ENCODE assay signal across 25 mouse cellular contexts in genomic region chr3:50324524-50324923, GRCm38 (mm10).
"Had no signal": no experiment of that assay in that cellular context is flagged by ENCODE, and none has a peak within 500 bp of the region (broad histone marks: within the 10 kb centered on the region; RNA-seq: fewer than 3 reads in every experiment).

No protein-coding gene starts in this region.

- H3K36me3 ChIP-seq: heart, embryonic 13.5 days; heart, embryonic 15.5 days; hindbrain, embryonic 13.5 days; hindbrain, embryonic 15.5 days; limb, embryonic 10.5 days; limb, embryonic 12.5 days; liver, embryonic 13.5 days had no signal

- H3K4me1 ChIP-seq: heart, embryonic 13.5 days; heart, embryonic 15.5 days; hindbrain, embryonic 13.5 days; hindbrain, embryonic 15.5 days; limb, embryonic 10.5 days; limb, embryonic 12.5 days; liver, embryonic 13.5 days had no signal

- H3K9me3 ChIP-seq: heart, embryonic 13.5 days; heart, embryonic 15.5 days; hindbrain, embryonic 13.5 days; hindbrain, embryonic 15.5 days; limb, embryonic 10.5 days; limb, embryonic 12.5 days; liver, embryonic 13.5 days had no signal

- H3K27me3 ChIP-seq: heart, embryonic 13.5 days; heart, embryonic 15.5 days; hindbrain, embryonic 13.5 days; hindbrain, embryonic 15.5 days; limb, embryonic 12.5 days; liver, embryonic 13.5 days had no signal

- H3K4me3 ChIP-seq: heart, adult 2 months; heart, embryonic 13.5 days; heart, embryonic 15.5 days; hindbrain, embryonic 13.5 days; hindbrain, embryonic 15.5 days; layer of hippocampus, adult 2 months; left cerebral cortex, adult 2 months; limb, embryonic 10.5 days; limb, embryonic 12.5 days; liver, embryonic 13.5 days had no signal

- H3K4me2 ChIP-seq: heart, embryonic 11.5 days; heart, embryonic 13.5 days; heart, embryonic 15.5 days; hindbrain, embryonic 13.5 days; hindbrain, embryonic 15.5 days; limb, embryonic 12.5 days; liver, embryonic 11.5 days; liver, embryonic 13.5 days had no signal

- H3K27ac ChIP-seq: heart, adult 2 months; heart, embryonic 13.5 days; heart, embryonic 15.5 days; hindbrain, embryonic 13.5 days; hindbrain, embryonic 15.5 days; hindbrain, postnatal 0 days; layer of hippocampus, adult 2 months; left cerebral cortex, adult 2 months; limb, embryonic 10.5 days; limb, embryonic 12.5 days; liver, embryonic 13.5 days had no signal

- DNase-seq: gastrocnemius, postnatal 14 days; gastrocnemius, postnatal 36 days; heart, adult 11 months; heart, adult 2 months; heart, postnatal 14 days; heart, postnatal 36 days; kidney, adult 18-20 months; kidney, adult 8-10 months; kidney, postnatal 10 days; kidney, postnatal 25 days; kidney, postnatal 4 days; liver; liver, embryonic 13.5 days had no signal

- H3K9ac ChIP-seq: heart, embryonic 13.5 days; heart, embryonic 15.5 days; hindbrain, embryonic 13.5 days; hindbrain, embryonic 15.5 days; limb, embryonic 12.5 days; liver, embryonic 13.5 days had no signal

- ATAC-seq: hindbrain, postnatal 0 days; intestine, embryonic 16.5 days had no signal
